Mouse (Mus musculus) kidney, postnatal 36 days (tissue): ENCODE measurements around the gene Fbxo39.
A peak's percentile ranks its signal among the peaks of the same experiment; 100 is the strongest.

Source experiments
- DNase-seq, 2 experiments: peaks; one replicate each; pipeline ENCODE4 v3.0.0; 2021 to 2022; ENCODE audit warnings: mixed read lengths in 2 of 2

Gene Fbxo39

DNA sequence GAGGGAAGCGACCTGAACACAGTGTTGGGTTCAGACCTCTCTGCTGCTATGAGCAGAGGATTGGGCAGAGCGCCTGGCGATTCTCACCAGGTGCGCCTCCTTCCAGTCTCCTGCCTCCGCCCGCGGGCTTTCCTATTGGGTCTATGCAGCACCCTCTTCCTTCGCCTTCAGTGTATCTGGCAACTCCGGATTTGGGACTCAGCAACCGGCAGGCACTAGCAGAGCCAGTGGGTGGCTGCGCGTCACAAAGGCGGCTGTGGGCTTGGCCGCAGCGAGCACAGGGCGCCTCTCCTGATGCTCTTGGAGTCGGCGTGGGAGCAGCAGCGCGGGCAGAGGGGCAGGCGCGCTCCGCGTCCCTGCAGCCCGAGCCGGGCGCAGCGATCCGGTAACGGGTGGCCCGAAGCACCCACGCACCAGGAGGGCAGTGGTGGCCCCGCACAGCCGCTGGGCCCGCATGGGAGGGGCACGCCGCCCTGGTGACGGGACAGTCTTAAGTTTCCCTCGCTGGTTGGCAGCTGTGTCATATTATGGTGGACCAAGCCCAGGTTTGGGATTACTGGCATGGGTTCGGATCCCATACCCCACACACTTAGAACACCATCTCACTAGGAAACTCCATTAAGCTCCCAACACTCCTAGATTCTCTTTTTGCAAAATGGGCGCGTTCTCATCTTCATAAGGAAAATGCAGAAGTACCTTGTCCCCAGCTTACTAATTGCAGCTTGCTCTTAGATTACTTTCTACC, at the start of gene Fbxo39:
Fbxo39 (plus strand) TSS at position 294 of the 745 bp plus-strand sequence.
- peak in 1 of 2 experiments; percentile 15 for DNase-seq

GRCm38 (mm10) chr11:72265483-72265882, 48.8 kb upstream of the Fbxo39 start:
- no peak for DNase-seq

- peak; percentile 61 to 81 for DNase-seq
These were observed 47.9 kb upstream of the Fbxo39 start for GRCm38 (mm10) chr11:72266207-72266959.

DNA sequence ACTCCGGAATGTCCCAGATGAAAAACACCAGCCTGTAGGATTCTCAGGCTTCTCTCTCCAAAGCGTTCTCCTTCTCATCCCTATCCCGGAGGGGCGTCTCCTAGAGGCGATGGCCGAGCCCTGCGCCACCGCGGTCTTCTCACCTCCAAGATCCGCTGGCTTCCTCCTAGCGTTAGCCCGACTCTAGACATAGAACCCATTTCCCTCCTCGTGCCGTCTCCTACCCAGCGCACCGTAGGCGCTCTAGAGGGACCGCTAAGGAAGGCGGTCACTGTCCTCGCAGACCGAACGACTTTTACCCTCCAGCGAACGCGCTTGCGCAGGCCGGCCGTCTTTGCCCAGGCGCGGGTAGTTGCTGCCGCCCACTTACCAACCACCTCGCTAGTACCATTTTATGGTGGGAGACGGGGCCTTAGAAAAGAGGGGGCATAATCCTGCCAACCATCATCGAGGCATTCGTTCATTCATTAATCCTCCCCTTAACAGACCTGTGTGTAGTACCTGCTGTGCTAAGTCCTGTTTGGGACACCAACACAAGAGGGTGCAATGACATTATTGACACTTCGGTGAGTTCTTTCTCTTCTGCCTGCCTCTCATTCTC, 47.2 kb upstream of the Fbxo39 start, which contains the start of gene Slc13a5:
Slc13a5 (minus strand) TSS at position 263 of the 601 bp plus-strand sequence.
- peak in 1 of 2 experiments; percentile 68 for DNase-seq

DNA sequence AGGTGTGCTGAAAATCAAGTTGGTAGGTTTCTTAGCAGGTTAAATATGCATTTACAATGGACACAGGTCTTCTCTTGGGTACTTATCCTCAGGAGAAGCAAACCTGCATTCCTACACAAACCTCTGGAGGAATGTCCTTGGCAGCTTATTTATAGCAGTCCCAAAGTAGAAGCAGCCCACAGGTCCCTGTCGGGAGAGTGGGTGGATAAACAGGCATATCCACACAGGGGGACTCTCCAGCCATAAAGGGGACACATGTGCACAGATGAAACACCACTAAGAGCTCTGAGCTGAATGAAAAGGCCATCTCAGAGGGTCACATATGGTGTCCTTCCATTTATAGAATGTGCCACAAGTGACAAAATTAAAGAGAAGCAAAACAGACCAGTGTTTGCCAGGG, 42.5 kb upstream of the Fbxo39 start:
- DNase-seq = no peak

- DNase-seq = no peak
These were observed 40.9 kb upstream of the Fbxo39 start for GRCm38 (mm10) chr11:72273341-72273740.

- no peak for DNase-seq
These were observed 32.9 kb upstream of the Fbxo39 start for GRCm38 (mm10) chr11:72281143-72281851.

DNA sequence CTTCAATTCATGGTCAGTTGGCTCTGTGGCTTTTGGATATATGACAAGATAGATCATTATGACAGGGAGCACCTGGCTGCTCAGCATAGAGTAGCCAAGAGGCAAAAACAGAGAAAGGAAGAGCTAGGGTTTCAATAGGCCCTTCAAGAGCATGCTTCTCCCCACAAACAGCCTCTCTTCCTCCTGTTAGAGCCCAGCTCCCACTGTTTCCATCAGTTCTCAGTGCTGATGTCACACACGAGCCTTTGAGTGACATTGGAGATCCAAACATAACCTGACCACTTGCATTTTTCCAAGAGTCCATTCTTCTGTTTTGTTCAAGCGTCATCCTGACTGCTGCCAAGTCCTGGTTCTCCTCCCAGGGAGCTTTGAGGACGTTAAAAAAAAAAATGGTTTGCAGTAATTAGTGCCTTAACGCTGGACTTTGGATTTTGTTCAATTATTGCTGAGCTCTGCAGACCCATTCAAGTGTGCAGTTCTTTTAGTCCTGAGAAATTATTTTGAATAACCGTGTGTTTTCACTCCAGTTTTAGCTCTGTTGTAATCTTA, 32.3 kb upstream of the Fbxo39 start:
- peak; percentile 42 to 56 for DNase-seq

DNA sequence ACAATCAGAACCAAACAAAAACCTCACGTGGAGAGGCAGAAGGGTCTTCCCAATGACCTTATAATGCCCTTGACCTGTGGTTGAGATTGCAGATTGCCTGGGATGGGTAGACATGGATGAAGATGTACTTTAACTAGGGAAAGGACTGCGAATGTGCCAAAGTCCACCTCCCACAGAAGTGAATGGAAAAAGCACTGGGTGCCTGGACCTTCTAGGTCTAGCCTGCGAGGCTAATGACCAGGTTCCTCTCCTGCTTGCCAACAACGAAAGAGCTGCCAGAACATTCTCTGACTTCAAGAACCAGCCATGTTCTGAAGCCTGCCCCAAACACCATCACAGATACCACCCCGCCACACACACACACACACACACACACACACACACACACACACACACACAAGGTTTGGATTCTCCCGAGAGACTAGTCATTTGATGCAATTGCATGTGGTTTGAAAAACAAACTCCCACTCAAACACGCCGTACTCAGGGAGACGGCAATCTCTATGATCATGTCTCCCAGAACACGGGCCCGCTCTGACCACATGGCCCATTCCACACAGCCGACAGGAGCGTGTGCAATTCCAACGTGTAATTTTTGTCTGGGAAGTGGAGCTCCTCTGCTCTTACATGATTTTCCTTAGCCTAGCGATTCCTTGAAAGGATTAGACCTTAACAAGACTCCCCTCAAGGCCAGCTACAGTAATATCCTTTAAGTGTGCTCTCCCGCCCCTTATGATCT, 30.6 kb upstream of the Fbxo39 start:
- peak; percentile 31 to 71 for DNase-seq

DNA sequence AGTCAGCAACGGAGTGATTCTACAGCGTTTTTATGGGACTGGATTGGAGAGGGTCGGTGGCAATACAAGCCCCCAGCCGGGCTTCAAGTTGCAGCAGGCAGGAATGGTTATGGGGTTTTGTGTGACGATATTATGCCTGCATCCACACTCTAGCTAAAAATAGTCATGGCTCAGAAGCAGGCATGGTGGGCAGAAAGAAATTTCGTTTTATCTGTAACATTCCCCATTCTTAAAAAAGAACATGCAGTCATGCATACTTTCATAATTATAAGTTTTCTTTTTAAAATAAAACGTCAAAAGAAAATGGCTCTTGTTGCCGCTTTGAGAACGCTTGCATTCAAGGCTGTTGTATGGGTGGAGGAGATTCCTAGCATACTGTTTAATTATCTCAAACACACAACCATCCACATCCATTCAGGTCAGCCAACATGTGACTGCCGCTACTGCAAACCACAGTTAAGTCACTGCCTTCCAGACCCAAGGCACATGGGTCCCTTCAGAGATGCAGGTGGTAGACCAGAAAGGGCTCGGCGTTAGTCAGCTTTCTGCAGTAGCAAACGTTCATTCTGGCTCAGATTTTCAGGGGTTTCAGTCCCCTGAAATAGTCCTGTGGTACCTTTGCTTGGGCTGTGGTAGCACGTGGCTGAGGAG, 29.6 kb upstream of the Fbxo39 start:
- DNase-seq = no peak

GRCm38 (mm10) chr11:72285971-72286480, 28.2 kb upstream of the Fbxo39 start:
- DNase-seq = no peak

DNA sequence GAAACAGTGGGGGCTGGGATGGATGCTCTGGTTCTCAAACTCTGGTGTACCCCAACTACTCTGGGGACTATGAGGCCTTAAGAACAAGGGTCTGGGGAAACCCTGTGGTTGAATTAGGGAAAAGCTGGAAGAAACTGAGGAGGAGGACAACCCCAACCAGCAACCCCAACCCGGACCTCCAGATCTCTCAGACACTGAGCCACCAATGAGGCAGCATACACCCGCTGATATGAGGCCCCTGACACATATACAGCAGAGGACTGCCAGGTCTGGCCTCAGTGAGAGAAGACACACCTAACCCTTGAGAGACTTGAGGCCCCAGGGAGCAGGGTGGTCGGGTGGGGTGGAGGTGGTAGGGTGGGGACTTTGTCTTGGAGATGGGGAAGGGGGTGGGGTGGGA, 27.6 kb upstream of the Fbxo39 start:
- DNase-seq = no peak

DNA sequence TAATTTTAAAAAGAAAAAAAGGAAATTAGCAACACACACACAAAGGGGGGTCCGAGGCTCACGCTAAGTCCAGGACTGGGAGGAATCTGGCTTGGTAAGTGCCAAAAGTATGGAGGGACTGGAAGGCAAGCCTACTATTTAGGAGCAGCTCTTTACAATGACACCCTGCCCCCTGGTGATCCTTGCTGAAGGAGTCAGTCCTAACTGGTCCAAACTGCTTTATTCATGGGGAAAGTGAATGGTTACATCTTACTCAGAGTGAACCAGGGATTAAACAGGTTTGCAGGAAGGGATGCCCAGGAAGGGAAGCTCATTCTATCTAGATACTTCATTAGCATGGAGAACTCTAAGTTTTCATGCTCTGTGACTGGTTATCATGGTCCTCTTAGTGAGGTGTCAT, 27.1 kb upstream of the Fbxo39 start:
- no peak for DNase-seq

- DNase-seq = no peak
These were observed 26.7 kb upstream of the Fbxo39 start for GRCm38 (mm10) chr11:72287543-72287942.

DNA sequence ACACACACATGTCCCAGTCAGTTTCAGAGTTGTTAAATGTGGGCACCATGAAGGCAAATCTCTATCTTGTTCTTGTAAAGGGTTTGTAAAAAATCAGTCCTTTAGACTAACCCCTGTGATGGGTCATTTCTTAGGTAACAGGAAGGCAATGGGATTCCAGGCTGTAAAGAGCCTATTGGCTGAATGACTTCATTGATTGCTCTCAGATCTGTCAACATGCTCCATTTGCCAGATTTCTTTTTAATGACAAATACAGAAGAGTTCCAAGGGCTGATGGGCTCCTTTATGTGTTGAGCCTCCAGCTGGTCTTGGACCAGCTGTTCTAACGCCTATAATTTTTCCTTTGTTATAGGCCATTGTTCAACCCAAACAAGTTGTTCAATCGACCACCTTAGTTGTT, 21.1 kb upstream of the Fbxo39 start:
- DNase-seq = no peak

DNA sequence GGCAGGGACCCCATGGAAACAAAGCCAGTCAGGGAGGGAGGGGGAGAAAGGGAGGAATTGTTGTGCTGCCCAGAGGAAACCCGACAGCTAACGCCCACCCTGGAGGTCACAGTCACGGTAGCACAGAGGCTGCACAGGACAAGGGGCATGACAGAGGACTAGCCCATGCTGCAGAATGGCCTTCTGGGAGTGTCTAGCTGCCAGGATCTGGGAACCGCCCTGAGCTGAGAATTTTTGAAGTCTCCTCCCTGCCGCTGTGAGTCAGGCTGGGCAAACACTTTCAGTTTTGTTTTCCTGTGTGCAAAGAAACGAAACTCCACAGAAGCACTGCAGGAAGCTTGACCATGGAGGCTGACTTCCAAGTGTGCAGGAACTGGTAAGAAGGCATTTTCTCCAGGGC, 12.9 kb upstream of the Fbxo39 start, which contains the start of gene Xaf1:
Xaf1 (plus strand) TSS at position 296 of the 400 bp plus-strand sequence.
- DNase-seq = peak; percentile 76 to 79

DNA sequence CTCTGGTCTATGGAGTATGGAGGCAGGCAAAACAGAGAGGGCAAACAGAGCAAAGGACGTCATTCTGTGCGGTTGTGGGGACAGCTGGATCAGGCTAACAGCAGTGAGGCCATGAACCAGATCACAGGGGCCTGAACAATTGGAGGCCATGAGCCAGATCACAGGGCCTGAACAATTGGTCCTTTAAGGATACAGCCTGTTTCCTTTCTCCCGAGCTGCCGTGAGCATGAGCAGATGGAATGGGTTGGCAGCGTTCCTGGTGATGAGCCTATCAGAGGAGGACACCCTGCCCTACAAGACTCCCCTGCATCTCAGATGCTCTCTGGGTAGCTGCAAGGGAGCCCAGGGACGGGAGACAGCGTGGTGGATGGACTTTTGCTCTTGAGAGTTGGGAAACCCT, 12.0 kb upstream of the Fbxo39 start:
- DNase-seq = peak; percentile 67 to 76

DNA sequence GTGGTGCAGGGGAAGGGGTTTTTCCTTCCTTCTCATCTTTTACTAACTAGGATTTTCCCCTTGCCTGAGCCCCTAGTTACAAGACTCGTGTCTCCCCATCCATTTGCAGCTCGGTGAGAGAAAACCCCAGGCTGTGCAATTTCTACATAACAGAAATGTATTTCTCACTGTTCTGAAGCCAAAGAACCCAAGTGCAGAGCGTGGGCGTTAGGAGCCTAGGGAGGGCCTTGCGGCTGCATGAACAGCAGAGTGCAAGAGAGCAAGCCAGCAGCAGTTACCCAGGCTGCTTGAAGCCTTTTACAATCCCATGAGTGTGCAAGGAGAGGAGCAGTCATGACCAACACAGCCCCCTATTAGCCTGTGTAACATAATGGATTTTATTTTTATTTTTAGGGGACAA, 6.8 kb upstream of the Fbxo39 start:
- no peak for DNase-seq

GRCm38 (mm10) chr11:72308982-72309381, 5.3 kb upstream of the Fbxo39 start:
- no peak for DNase-seq

DNA sequence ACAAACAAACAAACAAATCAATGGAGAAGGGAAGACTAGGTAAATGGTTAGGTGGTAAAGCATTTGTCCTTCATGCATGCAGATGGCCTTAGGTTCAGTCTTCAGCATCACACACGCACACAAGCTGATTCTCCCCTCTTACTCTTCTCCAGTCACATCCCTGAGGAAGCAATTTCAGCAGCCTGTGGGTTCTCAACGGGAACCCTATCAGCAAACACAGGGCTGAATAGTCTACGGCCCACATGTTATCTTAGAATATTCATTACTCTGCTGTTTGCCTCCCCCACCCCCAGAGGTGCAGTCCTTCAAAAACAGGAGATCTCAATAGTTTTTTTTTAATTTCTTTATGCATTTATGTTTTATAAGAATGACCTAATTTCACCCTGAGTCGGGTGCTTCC, 3.8 kb upstream of the Fbxo39 start:
- DNase-seq = no peak

DNA sequence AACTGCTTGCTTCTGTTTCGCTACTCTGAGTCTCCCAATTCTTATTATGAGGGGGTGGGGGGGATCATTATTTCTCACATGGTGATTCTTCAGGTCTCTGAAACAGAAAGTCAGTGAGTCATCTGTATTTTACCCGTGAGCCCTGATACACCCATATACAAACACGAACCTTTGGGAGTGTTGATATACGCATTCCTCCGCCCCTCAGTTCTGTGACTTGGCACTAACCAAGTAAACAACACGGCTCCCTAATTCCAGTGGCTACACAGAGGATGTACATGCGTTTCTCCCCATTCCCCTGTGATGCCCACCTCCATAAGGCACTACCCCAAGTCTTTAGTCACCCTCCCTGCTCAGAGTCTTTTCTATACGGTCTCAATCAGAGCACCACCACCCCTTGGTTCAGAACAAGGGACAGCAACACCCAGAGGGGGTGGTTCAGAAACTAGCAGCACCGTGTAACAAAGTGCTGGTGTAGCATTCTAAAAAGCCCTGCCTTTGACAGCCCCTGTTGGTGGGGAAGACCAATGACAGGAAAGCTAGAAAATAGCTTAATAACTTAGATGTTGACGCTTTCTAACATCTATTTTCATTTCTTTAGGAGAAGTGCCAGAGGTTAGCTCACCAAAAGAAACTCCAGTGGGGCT, 2.8 kb upstream of the Fbxo39 start:
- no peak for DNase-seq
